Mouse (Mus musculus): Measurements from ENCODE around the gene Sh2d1b2.

GRCm38 (mm10) chr1:170213181-170213879 is 19.2 kb upstream of the Sh2d1b2 start:
- TF ChIP-seq CTCF (IDR thresholded peaks at IDR 0.05; ENCODE audit: borderline replicate concordance, extremely low read depth, insufficient read depth, insufficient read length) (no peak), POLR2A (IDR thresholded peaks at IDR 0.05; ENCODE audit: borderline replicate concordance, extremely low read depth, insufficient read depth, insufficient read length, poor library complexity, severe bottlenecking) (no peak)
